Mouse (Mus musculus) left cerebral cortex, adult 11 months (tissue): ENCODE results near the gene Ahnak.
"Not testable (repeated sequence)": the region's sequence is repeated elsewhere in the genome, so short reads cannot be mapped to it uniquely, and the experiment has no call there.

Experiments
- DNase-seq: peaks from one replicate; pipeline ENCODE4 v3.0.0; 2022; ENCODE audit warnings: low spot score

Ahnak gene

GRCm38 (mm10) chr19:8994813-8995607 is 5.9 kb downstream of the Ahnak start:
- no peak for DNase-seq

- DNase-seq = no peak
Observed at GRCm38 (mm10) chr19:8996601-8997000, 7.5 kb downstream of the Ahnak start.

- peak; percentile 51 for DNase-seq
Observed at GRCm38 (mm10) chr19:8997546-8997945, 8.5 kb downstream of the Ahnak start.

GRCm38 (mm10) chr19:8998546-8998945 is 9.5 kb downstream of the Ahnak start:
- no peak for DNase-seq

- no peak for DNase-seq
Observed at GRCm38 (mm10) chr19:8999223-8999622, 10.1 kb downstream of the Ahnak start.

- not testable (repeated sequence) for DNase-seq
Observed at GRCm38 (mm10) chr19:9006915-9007314, 17.8 kb downstream of the Ahnak start.

GRCm38 (mm10) chr19:9019298-9019697 is 30.2 kb downstream of the Ahnak start:
- DNase-seq = no peak

- no peak for DNase-seq
Observed at GRCm38 (mm10) chr19:9023021-9023778, 34.1 kb downstream of the Ahnak start.

- no peak for DNase-seq
Observed at GRCm38 (mm10) chr19:9025562-9026257, 36.6 kb downstream of the Ahnak start.

- no peak for DNase-seq
Observed at GRCm38 (mm10) chr19:9026634-9027033, 37.5 kb downstream of the Ahnak start.

- no peak for DNase-seq
Observed at GRCm38 (mm10) chr19:9027795-9028194, 38.7 kb downstream of the Ahnak start.

- no peak for DNase-seq
Observed at GRCm38 (mm10) chr19:9028375-9028774, 39.3 kb downstream of the Ahnak start.

GRCm38 (mm10) chr19:9029640-9030262 is 40.7 kb downstream of the Ahnak start:
- no peak for DNase-seq

GRCm38 (mm10) chr19:9032502-9033129 is 43.5 kb downstream of the Ahnak start:
- DNase-seq = no peak

GRCm38 (mm10) chr19:9033412-9034340 is 44.6 kb downstream of the Ahnak start:
- DNase-seq = no peak

- DNase-seq = no peak
Observed at GRCm38 (mm10) chr19:9034480-9034879, 45.4 kb downstream of the Ahnak start.

- no peak for DNase-seq
Observed at GRCm38 (mm10) chr19:9035101-9035500, 46.0 kb downstream of the Ahnak start.

GRCm38 (mm10) chr19:9038136-9038535 is 49.1 kb downstream of the Ahnak start:
- DNase-seq = no peak

GRCm38 (mm10) chr19:9039266-9039665 is 50.2 kb downstream of the Ahnak start:
- no peak for DNase-seq

GRCm38 (mm10) chr19:9039928-9040327 is 50.8 kb downstream of the Ahnak start:
- no peak for DNase-seq

GRCm38 (mm10) chr19:9040649-9041048 is 51.6 kb downstream of the Ahnak start:
- DNase-seq = no peak
